Mouse (Mus musculus) liver, adult (tissue): ENCODE results near the gene Tbc1d22a.

Experiments used
- GATA4 ChIP-seq: IDR thresholded peaks from 2 replicates; pipeline ENCODE4 v1.6.1; 2014; ENCODE audit warnings: mild to moderate bottlenecking, low read length; ENCODE audit not compliant: insufficient replicate concordance

Gene Tbc1d22a

DNA sequence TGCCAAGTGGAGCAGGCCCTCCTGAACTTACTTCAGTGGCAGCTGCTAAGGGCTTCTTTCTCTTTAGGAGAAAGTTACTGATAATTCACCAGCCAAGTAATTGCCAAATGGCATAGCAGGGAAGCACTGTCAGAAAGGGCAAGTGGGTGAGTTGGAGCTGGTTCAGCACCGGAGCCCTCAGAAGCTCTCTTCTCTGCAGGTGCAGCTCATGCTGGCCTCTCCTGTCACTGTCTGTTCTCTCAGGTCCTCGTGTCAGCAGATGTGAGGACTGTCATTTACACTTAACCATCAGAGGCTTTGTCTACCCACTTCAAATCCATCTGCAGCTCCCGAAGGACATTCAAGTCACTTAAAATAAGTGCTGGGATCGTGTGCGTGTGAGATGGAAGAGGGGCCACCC, 190.6 kb downstream of the Tbc1d22a start:
- no peak for TF ChIP-seq GATA4

- TF ChIP-seq GATA4, result no peak
Measured at GRCm38 (mm10) chr15:86405527-86405926, 191.3 kb downstream of the Tbc1d22a start.

- no peak for TF ChIP-seq GATA4
Measured at GRCm38 (mm10) chr15:86409352-86409751, 195.1 kb downstream of the Tbc1d22a start.

DNA sequence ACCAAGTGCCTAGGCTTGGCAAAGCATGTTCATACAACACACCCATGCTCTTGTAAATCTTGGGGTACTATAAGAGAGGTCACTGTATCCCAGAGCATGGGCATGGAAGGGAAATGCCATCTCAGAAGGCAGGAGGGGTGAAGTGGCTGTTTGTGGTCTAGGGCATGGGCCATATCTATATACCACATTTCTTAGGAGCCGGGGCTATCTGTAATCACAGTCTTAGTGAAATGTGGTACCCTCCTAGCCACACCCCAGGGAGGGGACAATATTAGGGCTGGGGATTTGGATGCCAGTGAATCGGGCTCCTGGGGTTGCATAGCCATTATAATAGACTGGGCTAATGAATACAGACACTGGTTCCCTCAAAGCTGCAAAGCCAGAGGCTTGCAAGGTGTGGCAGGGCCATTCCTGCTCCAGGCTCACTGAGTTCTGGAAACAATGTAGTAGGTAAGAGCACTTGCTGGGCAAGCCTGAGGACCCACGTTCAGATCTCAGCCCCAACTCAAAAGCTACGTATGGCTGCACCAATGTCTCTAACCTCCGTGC, 197.3 kb downstream of the Tbc1d22a start:
- no peak for TF ChIP-seq GATA4

DNA sequence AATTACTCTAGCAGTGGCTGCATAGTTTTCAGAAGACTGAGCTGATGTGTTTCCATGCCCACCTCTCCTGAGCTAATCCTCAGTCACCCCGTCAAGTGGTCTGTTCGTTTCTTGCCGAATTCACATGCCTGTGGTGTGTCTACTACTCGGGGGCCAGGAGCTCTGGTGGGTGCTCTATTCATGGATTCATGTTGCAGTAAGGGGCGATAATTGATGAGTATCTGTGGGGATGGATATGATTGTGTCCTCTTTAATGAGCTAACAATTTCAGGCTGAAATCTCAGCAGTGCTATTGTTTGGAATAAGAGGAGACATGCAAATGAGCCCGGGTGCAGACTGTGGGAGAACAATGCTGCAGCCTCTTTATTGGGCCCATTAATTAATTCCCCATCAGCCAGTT, 201.7 kb downstream of the Tbc1d22a start:
- no peak for TF ChIP-seq GATA4

DNA sequence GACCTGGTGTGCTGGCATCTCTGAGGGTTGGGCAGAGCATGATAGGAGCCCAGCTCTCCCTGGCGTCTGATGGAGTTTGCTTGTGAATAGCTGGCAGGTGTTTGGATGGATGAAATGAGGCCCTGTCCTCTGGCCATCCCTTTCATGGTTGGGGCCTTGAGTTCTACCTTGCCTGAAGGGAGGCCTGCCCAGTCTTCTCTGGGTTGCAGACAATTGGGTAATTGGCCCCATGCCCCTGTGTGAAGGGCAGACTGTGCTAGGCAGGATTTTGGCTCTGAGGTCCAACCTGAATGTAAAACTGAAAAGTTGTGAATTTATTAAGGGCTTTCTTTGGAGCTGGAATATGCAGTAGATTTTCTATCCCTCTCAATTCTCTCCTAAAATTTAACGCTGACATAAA, 204.2 kb downstream of the Tbc1d22a start:
- TF ChIP-seq GATA4, result no peak

DNA sequence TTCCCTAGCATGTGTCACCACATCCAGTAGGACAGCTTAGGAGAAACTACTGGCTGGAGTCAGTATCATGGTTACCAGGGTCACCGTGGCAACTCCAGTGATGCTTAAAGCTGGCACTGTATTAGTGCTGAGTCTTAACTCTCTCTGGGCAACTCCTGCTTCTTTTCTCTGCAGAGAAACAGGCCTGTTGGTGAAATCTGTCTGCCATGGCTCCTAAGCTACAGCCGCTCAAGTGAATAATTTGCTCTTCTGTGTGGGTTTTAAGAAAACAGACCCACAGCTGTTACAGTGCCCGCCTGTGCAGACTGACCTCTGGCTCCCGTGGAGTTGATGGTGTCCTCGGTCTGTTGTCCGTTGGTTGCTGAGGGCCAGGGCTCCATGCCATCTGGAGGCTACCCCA, 205.4 kb downstream of the Tbc1d22a start:
- TF ChIP-seq GATA4, result no peak

DNA sequence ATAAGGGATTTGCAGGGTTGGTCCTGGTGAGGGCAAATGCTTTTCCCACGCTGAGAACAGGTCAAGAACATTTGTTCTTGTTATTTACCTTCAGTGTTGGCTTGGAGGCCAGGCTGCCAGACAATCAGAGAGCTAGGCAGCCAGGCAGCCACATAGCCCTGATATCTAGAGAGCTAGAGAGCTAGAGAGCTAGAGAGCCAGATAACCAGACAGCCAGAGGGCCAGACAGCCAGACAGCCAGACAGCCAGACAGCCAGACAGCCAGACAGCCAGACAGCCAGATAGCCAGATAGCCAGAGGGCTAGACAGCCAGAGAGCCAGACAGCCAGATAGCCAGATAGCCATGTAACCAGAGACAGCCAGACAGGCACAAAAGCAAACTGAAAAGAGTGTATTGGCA, 208.6 kb downstream of the Tbc1d22a start:
- no peak for TF ChIP-seq GATA4

- no peak for TF ChIP-seq GATA4
Measured at GRCm38 (mm10) chr15:86423884-86424283, 209.6 kb downstream of the Tbc1d22a start.

DNA sequence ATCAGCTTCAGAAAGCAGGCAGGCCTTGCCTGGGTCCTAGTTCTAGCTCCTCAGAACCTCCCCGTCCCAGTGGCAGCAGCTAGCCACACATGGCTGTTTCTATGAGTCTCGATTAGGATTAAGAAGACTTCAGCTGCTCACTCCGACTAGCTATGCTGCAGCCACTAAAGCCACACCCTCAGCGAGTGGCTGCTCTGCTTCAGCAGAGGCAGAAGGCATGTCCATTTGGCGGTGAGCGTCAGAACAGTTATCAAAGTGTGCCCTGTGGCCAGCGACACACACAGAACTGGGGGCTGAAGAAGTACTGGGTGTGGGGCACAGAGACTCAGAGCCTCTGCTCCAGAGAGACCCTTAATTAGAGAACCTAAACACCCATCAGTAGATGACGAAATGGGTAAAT, 210.7 kb downstream of the Tbc1d22a start:
- no peak for TF ChIP-seq GATA4

- no peak for TF ChIP-seq GATA4
Measured at GRCm38 (mm10) chr15:86426364-86427000, 212.2 kb downstream of the Tbc1d22a start.

DNA sequence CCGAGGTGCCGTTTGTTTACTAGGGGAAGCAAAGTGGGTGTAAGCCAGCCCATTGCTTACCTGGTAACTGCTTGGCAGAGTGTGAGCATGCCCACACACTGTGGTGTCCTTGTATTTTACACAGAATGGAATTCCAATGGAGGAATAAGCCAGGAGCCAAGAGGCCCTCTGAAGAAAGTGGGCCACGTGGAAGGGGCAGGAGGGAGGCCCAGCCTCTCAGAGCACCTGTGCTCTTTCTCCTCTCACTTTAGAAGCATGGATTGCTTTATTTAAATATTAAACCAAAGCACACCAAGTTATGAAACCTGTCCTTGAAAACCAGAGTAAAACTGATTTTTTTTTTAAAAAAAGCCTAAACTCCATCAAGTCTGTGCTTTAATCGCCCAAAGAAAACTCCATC, 213.2 kb downstream of the Tbc1d22a start:
- TF ChIP-seq GATA4, result no peak

DNA sequence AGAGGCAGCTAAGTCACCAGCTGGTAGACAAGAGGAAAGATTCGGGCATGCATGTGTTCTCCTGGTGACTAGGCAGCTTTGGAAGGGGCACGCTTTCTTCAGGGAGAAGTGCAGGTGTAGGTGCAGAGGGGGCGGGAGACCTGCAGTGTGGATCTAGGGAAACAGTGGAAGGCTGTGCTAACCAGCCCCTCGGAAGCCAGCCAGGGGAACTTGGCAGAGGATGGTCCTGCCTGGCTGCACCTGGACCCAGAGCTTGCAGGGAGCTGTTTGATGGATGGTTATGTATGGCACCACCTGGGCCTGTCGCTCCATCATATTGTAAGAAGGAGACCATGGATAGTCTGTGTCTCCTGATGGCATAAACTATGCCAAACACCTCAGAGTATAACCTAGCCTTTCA, 214.2 kb downstream of the Tbc1d22a start:
- TF ChIP-seq GATA4, result no peak

GRCm38 (mm10) chr15:86429766-86430335, 215.6 kb downstream of the Tbc1d22a start:
- no peak for TF ChIP-seq GATA4

DNA sequence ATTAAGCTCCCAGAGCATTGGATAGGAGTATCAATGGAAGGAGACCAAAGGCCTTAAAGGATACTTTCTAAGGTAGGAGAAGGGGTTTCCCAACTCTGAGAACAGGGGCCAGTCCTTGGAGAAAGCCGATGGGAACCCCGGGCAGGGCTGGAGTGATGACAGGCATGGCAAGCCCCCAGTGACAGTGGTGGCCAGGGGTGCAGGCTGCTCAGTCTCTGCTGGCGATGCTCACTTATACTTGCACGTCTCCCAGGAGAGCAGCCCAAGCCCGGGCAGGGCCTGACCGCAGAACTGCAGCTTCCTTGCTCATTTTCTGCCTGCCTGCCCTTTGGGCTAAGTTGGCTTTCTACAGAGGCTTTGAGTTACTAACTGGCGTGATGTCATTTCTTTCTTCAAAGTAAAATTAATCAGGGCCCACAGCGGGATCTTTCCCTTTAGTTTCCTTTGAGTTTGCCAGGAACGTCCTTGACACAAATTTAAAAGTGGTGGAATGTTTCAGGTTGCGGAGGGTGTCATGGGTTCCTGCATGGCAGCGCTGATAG, 217.4 kb downstream of the Tbc1d22a start:
- TF ChIP-seq GATA4, result no peak

GRCm38 (mm10) chr15:86432791-86433190, 218.5 kb downstream of the Tbc1d22a start:
- no peak for TF ChIP-seq GATA4
